Comparison of ENCODE assay signal across 18 mouse cellular contexts in the genomic region with DNA sequence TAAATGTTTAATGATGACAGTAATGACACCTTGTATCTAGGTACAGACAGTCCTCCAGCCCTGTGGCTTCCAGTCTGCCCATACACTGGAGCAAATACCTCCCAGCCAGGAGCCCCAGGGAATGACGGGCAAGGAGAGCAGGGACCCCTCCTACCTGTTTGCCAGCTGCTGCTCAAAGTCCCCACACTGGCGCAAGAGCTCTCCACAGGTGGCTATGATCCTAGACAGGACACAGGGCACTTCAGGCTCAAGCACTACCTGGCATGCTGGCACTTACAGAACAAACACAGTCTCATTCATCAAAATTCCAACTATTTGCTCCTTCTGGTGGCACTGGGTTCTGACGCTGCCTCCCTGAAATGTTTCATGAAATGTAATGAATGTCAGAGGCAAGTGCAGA. TPM values are rescaled to one million over a fixed set of nuclear protein-coding genes. Genes with fewer than 3 reads are reported as not detected.
DNase-seq lines count a peak whose midpoint lies in the region; ATAC-seq and TF ChIP-seq lines count a peak whose summit lies in the region.
"Had no signal": no experiment of that assay in that cellular context is flagged by ENCODE, and none has a peak within 500 bp of the region (broad histone marks: within the 10 kb centered on the region; RNA-seq: fewer than 3 reads in every experiment).

No protein-coding gene starts in this region.

- TF ChIP-seq EP300 in lung, postnatal 0 days (IDR thresholded peaks at IDR 0.05), result peak; percentile 98

- no peak overlapping the region for H3K4me3 ChIP-seq in lung, postnatal 0 days (ENCODE audit: low read depth, low read length)
- H3K4me3 ChIP-seq in intestine, embryonic 16.5 days (ENCODE audit: low read length), result no peak overlapping the region
- H3K4me3 ChIP-seq: forebrain, embryonic 15.5 days; heart, embryonic 10.5 days; hindbrain, embryonic 13.5 days; intestine, embryonic 15.5 days; layer of hippocampus, adult 2 months had no signal

- no peaks in the 10 kb centered on the region for H3K36me3 ChIP-seq in lung, postnatal 0 days (ENCODE audit: insufficient read depth, low read length)
- no peaks in the 10 kb centered on the region for H3K36me3 ChIP-seq in intestine, embryonic 16.5 days (ENCODE audit: control insufficient read depth, insufficient read depth, low read length)

- WGBS in lung, postnatal 0 days, result 50% methylated on average over 3 of the region's 3 CpGs
- WGBS in intestine, embryonic 16.5 days, result 72% methylated on average over 3 of the region's 3 CpGs

- no peaks in the 10 kb centered on the region for H3K27me3 ChIP-seq in lung, postnatal 0 days (replicated peaks; ENCODE audit: insufficient read depth, low read length)
- H3K27me3 ChIP-seq in intestine, embryonic 16.5 days (replicated peaks; ENCODE audit: control insufficient read depth, insufficient read depth, low read length), result no peaks in the 10 kb centered on the region
- H3K27me3 ChIP-seq: forebrain, embryonic 15.5 days; hindbrain, embryonic 13.5 days; intestine, embryonic 15.5 days had no signal

- no peak overlapping the region for H3K4me2 ChIP-seq in lung, postnatal 0 days (replicated peaks; ENCODE audit: low read depth, low read length)
- H3K4me2 ChIP-seq in intestine, embryonic 16.5 days (ENCODE audit: low read depth, low read length), result no peak overlapping the region
- H3K4me2 ChIP-seq: forebrain, embryonic 15.5 days; hindbrain, embryonic 13.5 days; intestine, embryonic 15.5 days had no signal

- ATAC-seq in lung, postnatal 0 days, result peak; percentile 91
- no peak for ATAC-seq in intestine, embryonic 16.5 days
- ATAC-seq: activated CD4-positive, CD25-positive, alpha-beta regulatory T cell, adult 4 months; forebrain, embryonic 15.5 days; intestine, embryonic 15.5 days had no signal

- no peak overlapping the region for H3K9ac ChIP-seq in lung, postnatal 0 days (replicated peaks; ENCODE audit: low read depth)
- no peak overlapping the region for H3K9ac ChIP-seq in intestine, embryonic 16.5 days (ENCODE audit: low read depth, low read length)
- H3K9ac ChIP-seq: forebrain, embryonic 15.5 days; hindbrain, embryonic 13.5 days; intestine, embryonic 15.5 days had no signal

- peak overlapping the region; percentile 71 for H3K27ac ChIP-seq in lung, postnatal 0 days (ENCODE audit: low read length)
- H3K27ac ChIP-seq in intestine, embryonic 16.5 days (ENCODE audit: low read length), result no peak overlapping the region
- H3K27ac ChIP-seq: heart, embryonic 10.5 days; hindbrain, embryonic 13.5 days; intestine, embryonic 15.5 days; layer of hippocampus, adult 2 months had no signal

- no peaks in the 10 kb centered on the region for H3K4me1 ChIP-seq in lung, postnatal 0 days (ENCODE audit: insufficient read depth, low read depth, low read length)
- H3K4me1 ChIP-seq in intestine, embryonic 16.5 days (ENCODE audit: control insufficient read depth, insufficient read depth, low read length), result peaks cover 6% of the 10 kb centered on the region

- no peaks in the 10 kb centered on the region for H3K9me3 ChIP-seq in lung, postnatal 0 days (ENCODE audit: low read length)
- no peaks in the 10 kb centered on the region for H3K9me3 ChIP-seq in intestine, embryonic 16.5 days (ENCODE audit: control insufficient read depth, low read length)
- H3K9me3 ChIP-seq: forebrain, embryonic 15.5 days; heart, embryonic 10.5 days; hindbrain, embryonic 13.5 days; intestine, embryonic 15.5 days had no signal

- DNase-seq in cerebellum, adult 11-12 months, result peak; percentile 42
- DNase-seq in cerebellum, adult 8-10 months, result no peak
- DNase-seq in kidney, adult 9 months, result peak; percentile 31
- DNase-seq in kidney, adult 8-10 months, result no peak
- DNase-seq in lung, postnatal 0 days (ENCODE audit: low spot score), result peak; percentile 92
- no peak for DNase-seq in spleen, postnatal 4 days (ENCODE audit: low spot score in 2 of 2)
- no peak for DNase-seq in thymus, adult 18-20 months
- DNase-seq: adrenal gland, postnatal 10 days; embryo, embryonic 11 days; left cerebral cortex, postnatal 4 days; liver had no signal

- TF ChIP-seq CTCF in lung, postnatal 0 days (IDR thresholded peaks at IDR 0.05), result peak; percentile 12; the same call in 1 of the 2 replicates

RNA-seq across cellular contexts. Expression of gene Cog7, which starts 40.5 kb away (rescaled TPM):
- 13.4 and 18.3 TPM in 2 replicates for polyA plus RNA-seq in lung, postnatal 0 days (2015; fragmentation: Nextera tagmentation; extraction: Ambion mirVana)
- polyA plus RNA-seq in intestine, embryonic 16.5 days (2015; fragmentation: Nextera tagmentation; extraction: Ambion mirVana), result 22.1 and 25.6 TPM in 2 replicates

Comparison
In these comparisons a context has a peak if more than half of its experiments do, and no peak if none do; other contexts are left out.
1. DNase-seq: peak in cerebellum, adult 11-12 months (single experiment), kidney, adult 9 months (single experiment) and lung, postnatal 0 days (single experiment); none in cerebellum, adult 8-10 months (single experiment), kidney, adult 8-10 months (0 of 2), spleen, postnatal 4 days (0 of 2) and thymus, adult 18-20 months (0 of 2).